Mouse (Mus musculus) embryo, embryonic 11 days (tissue): ENCODE results near the gene Rtn4rl1.

ENCODE experiments used
- DNase-seq: peaks from one replicate; pipeline ENCODE4 v3.0.0-alpha.2; 2015

The Rtn4rl1 gene

DNA sequence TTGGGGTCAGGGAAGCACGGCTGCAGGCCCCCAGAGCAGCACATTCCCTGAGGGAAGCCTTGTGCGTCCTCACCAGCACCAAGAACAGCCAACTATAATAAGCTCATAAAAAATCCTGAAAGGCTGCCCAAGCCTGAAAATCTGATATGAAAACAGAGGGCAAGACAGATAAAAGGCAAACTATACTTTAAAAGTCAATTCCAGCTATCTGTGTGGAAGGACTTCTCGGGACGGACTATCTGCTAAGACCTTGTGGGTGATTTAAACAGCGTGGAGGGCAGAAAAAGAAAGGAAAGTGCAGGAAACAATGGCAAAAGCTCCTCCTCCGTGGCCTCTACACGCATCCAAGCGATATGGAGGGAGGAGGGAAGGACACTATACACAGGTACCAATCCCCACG is 111.2 kb downstream of the Rtn4rl1 start:
- no peak for DNase-seq

DNA sequence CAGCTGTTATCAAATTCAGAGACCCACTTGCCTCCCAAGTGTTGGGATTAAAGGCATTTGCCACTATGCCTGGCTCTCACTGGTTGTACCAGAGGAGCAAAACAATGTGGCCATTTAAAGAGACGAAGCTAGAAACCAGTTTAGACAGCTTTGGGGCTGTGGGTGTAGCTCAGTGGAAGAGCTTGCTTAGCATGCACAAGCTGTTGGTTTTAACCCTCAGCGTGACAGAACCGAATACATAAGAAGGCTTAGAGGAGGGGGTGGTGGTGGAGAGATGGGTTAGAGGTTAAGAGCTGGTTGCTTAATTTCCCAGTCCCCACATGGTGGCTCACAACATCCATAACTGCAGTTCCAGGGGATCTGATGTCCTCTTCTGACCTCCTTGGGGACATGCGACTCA is 115.1 kb downstream of the Rtn4rl1 start:
- no peak for DNase-seq

DNA sequence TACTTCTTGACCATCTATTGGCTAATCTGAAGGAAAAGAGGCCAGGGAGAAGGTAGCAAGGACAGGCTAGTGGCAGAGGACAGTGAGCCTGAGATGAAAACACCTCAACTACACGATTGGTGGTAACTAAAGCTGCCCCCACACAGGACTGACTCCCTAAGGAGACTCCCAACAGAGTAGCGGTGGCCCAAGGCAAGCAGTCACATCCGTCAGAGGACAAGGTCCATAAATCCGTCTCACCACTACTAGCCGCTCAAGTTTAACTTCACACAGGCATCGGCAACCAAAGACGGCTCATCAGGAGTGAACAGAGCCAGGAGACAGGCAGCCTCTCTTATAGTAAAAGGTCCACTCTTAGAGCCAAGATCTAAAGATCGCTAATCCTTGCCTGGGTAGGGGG is 117.2 kb downstream of the Rtn4rl1 start:
- DNase-seq, result no peak

DNA sequence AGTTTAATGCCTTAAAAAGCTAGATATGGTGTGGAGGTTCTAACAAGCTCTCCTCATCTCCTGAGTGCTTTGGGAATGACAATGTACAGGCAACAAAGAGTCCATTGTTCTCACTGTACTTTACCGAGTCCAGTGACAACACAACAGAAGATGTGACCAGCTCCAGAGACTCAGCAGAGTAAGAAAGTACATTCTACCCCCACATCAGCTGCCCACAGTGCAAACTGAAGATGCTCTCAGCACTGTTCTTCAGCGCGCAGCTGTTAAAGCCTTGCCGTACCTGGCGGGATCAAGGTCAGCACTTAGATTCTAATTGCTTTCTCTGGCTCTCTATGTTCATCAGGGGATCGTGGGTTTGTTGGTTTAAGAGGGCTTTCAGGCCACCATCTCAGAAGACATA is 118.2 kb downstream of the Rtn4rl1 start:
- DNase-seq, result no peak

DNA sequence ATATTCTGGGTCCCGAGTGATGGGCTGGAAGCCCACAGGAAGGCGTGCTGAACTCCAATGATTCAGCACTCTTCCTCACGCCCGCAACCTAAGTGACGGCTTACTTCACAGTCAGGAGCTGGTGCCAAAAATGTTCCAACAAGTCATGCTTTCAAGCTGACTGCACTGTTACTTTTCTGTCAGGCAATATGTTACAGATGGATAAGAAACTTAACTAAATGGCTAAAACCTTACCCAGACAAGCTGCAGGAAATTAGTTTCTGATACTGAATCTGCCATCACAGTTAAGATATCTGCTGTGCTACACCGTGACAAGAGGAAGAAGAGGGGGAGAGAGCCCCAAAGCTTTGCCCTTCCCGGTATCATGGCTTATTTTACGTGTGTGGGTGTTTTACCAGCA is 120.3 kb downstream of the Rtn4rl1 start:
- no peak for DNase-seq
